Mouse (Mus musculus) heart, postnatal 0 days (tissue): ENCODE measurements around the gene Btbd35f30. TPM values are rescaled to one million over a fixed set of nuclear protein-coding genes. Genes with fewer than 3 reads are reported as not detected.
"Not testable (repeated sequence)": the region's sequence is repeated elsewhere in the genome, so short reads cannot be mapped to it uniquely, and the experiment has no call there.

Experiments
- ATAC-seq: fragments of 200-750 bp; cut with Nextera tagmentation; 2 replicates; pipeline ENCODE4 v1.8.0; 2017; ENCODE audit warnings: low read depth, moderate number of reproducible peaks, moderate library complexity; ENCODE audit not compliant: insufficient read depth
- DNase-seq: peaks from one replicate; pipeline ENCODE4 v3.0.0-alpha.2; 2016; ENCODE audit warnings: low spot score
- H3K27ac ChIP-seq: fragments of 300-500 bp; sonication (generic); 2 replicates; pipeline ENCODE4 v1.5.1; 2014; ENCODE audit warnings: low read depth, mild to moderate bottlenecking
- H3K27me3 ChIP-seq: fragments of 300-500 bp; sonication (generic); 2 replicates; pipeline ENCODE4 v1.6.1; 2014; ENCODE audit warnings: low read length, mixed read lengths; ENCODE audit not compliant: control insufficient read depth, insufficient read depth
- H3K36me3 ChIP-seq: fragments of 300-500 bp; sonication (generic); replicated peaks from 2 replicates; pipeline ENCODE4 v1.6.1; 2014; ENCODE audit warnings: low read length, mixed read lengths; ENCODE audit not compliant: control insufficient read depth, insufficient read depth
- H3K4me1 ChIP-seq: fragments of 300-500 bp; sonication (generic); 2 replicates; pipeline ENCODE4 v1.6.1; 2014; ENCODE audit warnings: antibody characterized with exemption; ENCODE audit not compliant: control insufficient read depth, insufficient read depth
- H3K4me2 ChIP-seq: fragments of 300-500 bp; sonication (generic); 2 replicates; pipeline ENCODE4 v1.6.1; 2014; ENCODE audit warnings: low read depth, mild to moderate bottlenecking, low read length, moderate library complexity
- H3K4me3 ChIP-seq: fragments of 300-500 bp; sonication (generic); 2 replicates; pipeline ENCODE4 v1.5.1; 2014; ENCODE audit warnings: low read depth, low read length
- H3K9ac ChIP-seq: fragments of 300-500 bp; sonication (generic); replicated peaks from 2 replicates; pipeline ENCODE4 v1.6.1; 2014; ENCODE audit warnings: low read depth, low read length, mixed read lengths
- H3K9me3 ChIP-seq: fragments of 300-500 bp; sonication (generic); replicated peaks from 2 replicates; pipeline ENCODE4 v1.6.1; 2016; ENCODE audit warnings: low read length; ENCODE audit not compliant: control insufficient read depth
- WGBS: fragments of 180-500 bp; shearing (Covaris S2); extraction: QIAGEN DNeasy Blood & Tissue Kit; methylation state at CpG from one replicate; pipeline ENCODE4 v1.1.7; 2014; 5-methylcytosine and 5-hydroxymethylcytosine counted together
- polyA plus RNA-seq: library from polyadenylated mRNA; unstranded; fragments of >200 nt; fragmentation: Nextera tagmentation; extraction: Ambion mirVana; gene quantifications from 2 replicates; pipeline ENCODE4 v1.2.1, GENCODE M21; 2015
- total RNA-seq: library from RNA; depleted of rRNA; stranded (reverse); fragments of >200 nt; gene quantifications from 2 replicates; pipeline ENCODE4 v1.2.3, GENCODE M21; 2014; ENCODE audit warnings: low replicate concordance; rRNA removed

The Btbd35f30 gene
- total RNA-seq (not detected in 2 replicates), polyA plus RNA-seq (not detected in 2 replicates)

DNA sequence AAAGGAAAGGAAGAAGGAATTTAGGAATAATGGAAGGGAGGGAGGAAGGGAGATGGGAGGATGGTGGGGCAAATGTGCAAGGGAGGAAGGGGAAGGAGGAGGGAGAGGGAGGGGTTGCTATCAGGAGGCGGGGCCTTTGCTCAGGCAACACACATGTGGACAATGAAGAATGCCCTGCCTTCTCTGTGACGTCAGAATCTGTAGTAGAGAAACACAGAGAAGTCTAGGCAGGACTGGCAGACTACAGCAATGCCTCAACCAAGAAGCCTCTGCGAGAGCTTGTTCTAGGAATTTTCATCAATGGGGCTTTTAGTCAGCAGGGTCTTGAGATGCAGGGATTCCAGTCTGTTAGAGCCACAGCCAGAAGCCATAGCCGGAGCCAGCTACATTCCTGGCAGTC lies at the start of gene Btbd35f30:
Btbd35f30 (plus strand) TSS at position 301 of the 400 bp plus-strand sequence.
- H3K4me3 ChIP-seq, ATAC-seq, H3K4me2 ChIP-seq: not testable (repeated sequence)

DNA sequence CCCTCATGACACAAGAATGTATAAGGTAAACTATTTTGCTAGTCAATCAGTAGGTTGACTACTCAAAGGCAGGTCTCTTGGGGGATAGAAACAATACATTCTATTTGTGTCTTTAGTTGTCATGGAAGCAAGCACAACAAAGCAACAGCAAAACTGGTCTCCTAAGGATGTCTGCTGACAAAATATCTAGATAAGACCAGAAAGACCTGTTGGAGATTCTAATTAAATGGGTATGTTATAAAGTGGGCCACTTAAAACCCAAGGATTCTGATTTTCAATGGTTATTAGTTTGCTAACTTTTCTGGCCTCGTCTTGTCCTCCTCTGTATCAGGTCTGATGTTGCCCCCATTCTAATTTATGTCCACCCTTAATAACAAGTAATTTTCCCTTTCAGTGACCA lies 47.0 kb downstream of the Btbd35f30 start, which contains the start of gene Gm21789:
Gm21789 (plus strand) TSS at position 301 of the 400 bp plus-strand sequence.
- DNase-seq, H3K4me1 ChIP-seq, H3K27me3 ChIP-seq, H3K4me3 ChIP-seq, H3K27ac ChIP-seq, H3K9ac ChIP-seq, H3K9me3 ChIP-seq, H3K36me3 ChIP-seq, ATAC-seq, H3K4me2 ChIP-seq: not testable (repeated sequence)
- no CpG with 5 or more reads among the region's 1 CpGs for WGBS

More for the DNA sequence above, at the start of gene Btbd35f30:
- not testable (repeated sequence) for H3K9me3 ChIP-seq, H3K36me3 ChIP-seq, DNase-seq, H3K27me3 ChIP-seq, H3K4me1 ChIP-seq, H3K9ac ChIP-seq, H3K27ac ChIP-seq
- WGBS = no CpG with 5 or more reads among the region's 4 CpGs

Other genes starting within 250 kb of the Btbd35f30 start
- gene Gm5926, start 243.9 kb upstream of the Btbd35f30 start, total RNA-seq = not detected in 2 replicates
- not detected in 2 replicates for gene Gm5926, start 243.9 kb upstream of the Btbd35f30 start, polyA plus RNA-seq
- not detected in 2 replicates for gene Btbd35f21, start 168.5 kb upstream of the Btbd35f30 start, total RNA-seq
- not detected in 2 replicates for gene Btbd35f21, start 168.5 kb upstream of the Btbd35f30 start, polyA plus RNA-seq
- not detected in 2 replicates for gene Gm21789, start 47.1 kb downstream of the Btbd35f30 start, total RNA-seq
- not detected in 2 replicates for gene Gm21789, start 47.1 kb downstream of the Btbd35f30 start, polyA plus RNA-seq
- gene Btbd35f5, start 79.3 kb downstream of the Btbd35f30 start, total RNA-seq = not detected in 2 replicates
- not detected in 2 replicates for gene Btbd35f5, start 79.3 kb downstream of the Btbd35f30 start, polyA plus RNA-seq